13 mouse cellular contexts compared by ENCODE assay signal in the genomic region with DNA sequence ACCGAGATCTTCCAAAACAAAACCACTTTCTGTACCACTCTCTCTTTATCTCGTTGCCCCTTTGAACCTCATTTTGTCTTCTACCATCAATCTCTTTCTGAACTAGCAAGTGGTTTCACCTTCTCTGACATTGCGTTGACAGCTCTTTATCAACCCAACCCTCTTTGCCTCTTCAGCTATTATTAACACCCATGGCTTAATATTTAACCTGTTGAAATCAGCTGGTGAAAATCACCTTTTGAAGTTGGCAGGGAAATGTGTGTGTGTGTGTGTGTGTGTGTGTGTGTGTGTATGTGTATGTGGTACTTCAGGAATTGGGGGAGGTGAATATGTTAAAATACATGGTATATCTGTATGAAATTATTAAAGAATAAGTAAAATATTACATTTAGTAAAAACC.
DNase-seq lines count a peak whose midpoint lies in the region.
"Had no signal": no experiment of that assay in that cellular context is flagged by ENCODE, and none has a peak within 500 bp of the region (broad histone marks: within the 10 kb centered on the region; RNA-seq: fewer than 3 reads in every experiment).

No protein-coding gene starts in this region.

- peak; percentile 39 to 53 for DNase-seq in heart, postnatal 10 days
- no peak for DNase-seq in heart, postnatal 25 days (ENCODE audit: low spot score)
- peak; percentile 53 to 65 for DNase-seq in kidney, postnatal 25 days
- DNase-seq in kidney, postnatal 4 days, result no peak
- DNase-seq in testis, postnatal 10 days (ENCODE audit: low spot score), result peak; percentile 3
- no peak for DNase-seq in testis, postnatal 14 days (ENCODE audit: low spot score)
- DNase-seq in adrenal gland, adult 2 months, result no peak
- DNase-seq: adrenal gland, postnatal 10 days; cerebellum, adult 18-20 months; cerebellum, postnatal 14 days; forebrain, postnatal 0 days; gastrocnemius, postnatal 25 days; lung, postnatal 14 days had no signal

- intact Hi-C loops in heart, postnatal 10 days (cut with DNase I), result no loop called here
- intact Hi-C loops in heart, postnatal 25 days (cut with DNase I), result no loop called here

Comparison
In these comparisons a context has a peak if more than half of its experiments do, and no peak if none do; other contexts are left out.
1. DNase-seq: peak in heart, postnatal 10 days (2 of 2), kidney, postnatal 25 days (2 of 2) and testis, postnatal 10 days (single experiment); none in heart, postnatal 25 days (single experiment), kidney, postnatal 4 days (0 of 2), testis, postnatal 14 days (single experiment) and adrenal gland, adult 2 months (single experiment).